Mouse (Mus musculus) liver, adult 2 months (tissue): ENCODE measurements at regions not wholly inside any gene's neighbourhood (a gene's known extent, or its start where the extent isn't known, plus 50 kb on each side); places are given as distances from the start of the nearest gene placed in this dataset.

Experiments
- DNase-seq: peaks from one replicate; pipeline ENCODE4 v3.0.0-alpha.2; 2011; ENCODE audit warnings: low read depth, low spot score; ENCODE audit errors: extremely low read depth
- H3K27ac ChIP-seq: fragments of 200-500 bp; replicated peaks from 2 replicates; pipeline ENCODE4 v1.5.1; 2012; ENCODE audit warnings: low read depth, mild to moderate bottlenecking, control low read depth, inconsistent platforms, low read length; ENCODE audit not compliant: insufficient read depth
- H3K27me3 ChIP-seq: fragments of 200-500 bp; 2 replicates; pipeline ENCODE4 v1.6.1; 2012; ENCODE audit warnings: mild to moderate bottlenecking, moderate library complexity, low read length, inconsistent platforms; ENCODE audit not compliant: control insufficient read depth, insufficient read depth
- H3K36me3 ChIP-seq: fragments of 200-500 bp; 2 replicates; pipeline ENCODE4 v1.6.1; 2012; ENCODE audit warnings: low read length, inconsistent platforms; ENCODE audit not compliant: control insufficient read depth, insufficient read depth
- H3K4me1 ChIP-seq: fragments of 200-500 bp; 2 replicates; pipeline ENCODE4 v1.6.1; 2011; ENCODE audit warnings: low read length; ENCODE audit not compliant: control insufficient read depth, insufficient read depth
- H3K4me3 ChIP-seq: fragments of 200-500 bp; 2 replicates; pipeline ENCODE4 v1.5.1; 2011; ENCODE audit warnings: low read depth, mild to moderate bottlenecking, control low read depth, low read length, moderate library complexity; ENCODE audit not compliant: insufficient read depth
- H3K79me2 ChIP-seq: fragments of 200-500 bp; 2 replicates; pipeline ENCODE4 v1.6.1; 2012; ENCODE audit warnings: inconsistent platforms, mild to moderate bottlenecking, low read length, moderate library complexity; ENCODE audit not compliant: control insufficient read depth, insufficient read depth
- H3K9ac ChIP-seq: fragments of 200-500 bp; 2 replicates; pipeline ENCODE4 v1.6.1; 2012; ENCODE audit warnings: low read depth, mild to moderate bottlenecking, control low read depth, inconsistent platforms, low read length
- CTCF ChIP-seq: fragments of 200-500 bp; IDR thresholded peaks from 2 replicates; pipeline ENCODE4 v1.5.1; 2011; ENCODE audit warnings: low read depth, low read length, control low read depth
- POLR2A ChIP-seq: fragments of 200-500 bp; IDR thresholded peaks from 2 replicates; pipeline ENCODE4 v1.6.1; 2011; ENCODE audit warnings: low read length, control low read depth; ENCODE audit not compliant: insufficient read depth; ENCODE audit errors: extremely low read depth
- WGBS: fragments of 180-500 bp; shearing (Covaris S2); methylation state at CpG from one replicate; pipeline ENCODE4 v1.1.7; 2018; 5-methylcytosine and 5-hydroxymethylcytosine counted together

- Histone ChIP-seq H3K4me3 (no peak overlapping the region), H3K36me3 (no peaks in the 10 kb centered on the region), H3K27ac (no peak overlapping the region), H3K9ac (no peak overlapping the region), H3K27me3 (no peaks in the 10 kb centered on the region), H3K79me2 (no peaks in the 10 kb centered on the region), H3K4me1 (no peaks in the 10 kb centered on the region)
- WGBS = 100% methylated on average over 2 of the region's 2 CpGs
- no peak for TF ChIP-seq POLR2A
- TF ChIP-seq CTCF = no peak
- no peak for DNase-seq
Measured at GRCm38 (mm10) chr9:14188504-14188903, 86.4 kb upstream of the Sesn3 start.

DNA sequence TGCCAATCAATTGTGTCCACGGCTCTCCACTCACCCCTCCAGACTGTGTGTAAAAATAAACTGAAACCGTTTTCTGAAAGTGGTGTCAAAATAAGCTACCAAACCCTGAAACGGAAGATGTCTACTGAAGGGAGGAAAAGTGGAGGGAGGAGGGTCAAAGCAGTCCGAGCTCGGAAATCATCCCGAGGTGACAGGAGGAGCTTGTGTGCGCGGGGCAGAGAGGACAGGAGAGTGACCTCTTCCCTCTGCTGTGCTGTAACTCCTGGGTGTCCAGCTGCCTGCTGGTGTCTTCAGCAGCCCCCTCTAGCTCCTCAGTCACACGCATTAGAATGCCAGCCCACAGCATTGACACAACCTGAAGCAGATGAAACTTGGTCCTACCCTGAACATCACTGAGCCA, 84.2 kb upstream of the Sesn3 start:
- DNase-seq = no peak
- H3K4me3 ChIP-seq = no peak overlapping the region
- no peaks in the 10 kb centered on the region for H3K27me3 ChIP-seq
- H3K36me3 ChIP-seq = no peaks in the 10 kb centered on the region
- H3K79me2 ChIP-seq = no peaks in the 10 kb centered on the region
- no peak overlapping the region for H3K9ac ChIP-seq
- H3K4me1 ChIP-seq = no peaks in the 10 kb centered on the region
- TF ChIP-seq CTCF = no peak
- no peak for TF ChIP-seq POLR2A
- WGBS = 59% methylated on average over 9 of the region's 9 CpGs
- no peak overlapping the region for H3K27ac ChIP-seq

DNA sequence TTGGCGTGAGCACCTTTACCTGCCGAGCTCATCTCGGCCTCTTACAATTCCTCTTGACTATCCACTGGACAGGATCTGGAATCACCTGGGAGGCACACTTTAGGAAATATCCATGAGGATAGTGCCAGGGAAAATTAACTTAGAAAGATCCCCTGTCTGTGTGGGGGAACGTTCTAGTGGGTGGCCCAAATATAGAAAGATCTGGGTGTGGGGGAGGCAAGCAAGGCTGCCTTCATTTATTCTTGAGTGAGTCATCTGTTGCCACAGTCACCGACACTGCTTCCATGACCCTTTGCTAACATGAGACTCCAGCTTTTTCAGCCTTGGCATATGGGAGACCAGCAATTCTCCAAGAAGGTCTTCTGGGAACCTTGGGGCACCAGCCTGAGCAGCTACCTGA, 80.1 kb upstream of the Sesn3 start:
- TF ChIP-seq POLR2A = no peak
- TF ChIP-seq CTCF = no peak
- H3K79me2 ChIP-seq = no peaks in the 10 kb centered on the region
- no peaks in the 10 kb centered on the region for H3K27me3 ChIP-seq
- H3K4me3 ChIP-seq = no peak overlapping the region
- WGBS = 89% methylated on average over 5 of the region's 5 CpGs
- no peaks in the 10 kb centered on the region for H3K36me3 ChIP-seq
- DNase-seq = no peak
- no peak overlapping the region for H3K27ac ChIP-seq
- H3K9ac ChIP-seq = no peak overlapping the region
- H3K4me1 ChIP-seq = no peaks in the 10 kb centered on the region

DNA sequence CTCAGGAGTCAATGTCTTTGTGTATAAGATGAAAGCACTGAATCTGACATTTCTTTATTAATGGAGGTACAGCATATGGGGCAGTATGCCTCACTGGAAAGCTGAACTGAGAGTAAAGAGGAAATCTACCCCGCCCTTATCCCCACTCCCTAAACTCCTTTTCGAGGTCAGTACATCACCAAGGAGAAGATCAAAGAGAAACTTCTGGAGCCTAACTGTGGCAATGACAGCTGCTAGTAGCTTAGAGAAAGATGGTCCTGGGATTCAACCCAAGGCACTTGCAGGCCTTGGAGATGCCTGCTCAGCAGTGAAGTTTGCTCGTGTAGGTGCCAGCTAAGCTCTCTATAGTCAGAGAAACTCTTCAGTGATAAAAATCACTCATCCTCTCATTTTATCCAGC, 75.8 kb upstream of the Sesn3 start:
- H3K27ac ChIP-seq = no peak overlapping the region
- WGBS = 91% methylated on average over 3 of the region's 3 CpGs
- no peak for TF ChIP-seq POLR2A
- no peak for TF ChIP-seq CTCF

GRCm38 (mm10) chr9:14199983-14200700, 74.7 kb upstream of the Sesn3 start:
- H3K9ac ChIP-seq = no peak overlapping the region
- 64% methylated on average over 9 of the region's 9 CpGs for WGBS
- DNase-seq = no peak
- TF ChIP-seq POLR2A = no peak
- no peak for TF ChIP-seq CTCF
- no peak overlapping the region for H3K4me3 ChIP-seq
- no peaks in the 10 kb centered on the region for H3K36me3 ChIP-seq
- H3K79me2 ChIP-seq = no peaks in the 10 kb centered on the region
- H3K4me1 ChIP-seq = no peaks in the 10 kb centered on the region
- no peak overlapping the region for H3K27ac ChIP-seq
- no peaks in the 10 kb centered on the region for H3K27me3 ChIP-seq

More for the DNA sequence above, 75.8 kb upstream of the Sesn3 start:
- Histone ChIP-seq H3K79me2 (no peaks in the 10 kb centered on the region), H3K4me1 (no peaks in the 10 kb centered on the region), H3K4me3 (no peak overlapping the region), H3K36me3 (no peaks in the 10 kb centered on the region), H3K27me3 (no peaks in the 10 kb centered on the region), H3K9ac (no peak overlapping the region)
- DNase-seq = no peak

GRCm38 (mm10) chr9:14200852-14201251, 74.0 kb upstream of the Sesn3 start:
- no peaks in the 10 kb centered on the region for H3K27me3 ChIP-seq
- H3K9ac ChIP-seq = no peak overlapping the region
- no peak for DNase-seq
- no peak overlapping the region for H3K27ac ChIP-seq
- H3K36me3 ChIP-seq = no peaks in the 10 kb centered on the region
- no peak for TF ChIP-seq POLR2A
- no peak for TF ChIP-seq CTCF
- H3K4me1 ChIP-seq = no peaks in the 10 kb centered on the region
- H3K79me2 ChIP-seq = no peaks in the 10 kb centered on the region
- 86% methylated on average over 4 of the region's 4 CpGs for WGBS
- no peak overlapping the region for H3K4me3 ChIP-seq
